ENCODE assay signal across 20 mouse cellular contexts in the genomic region with DNA sequence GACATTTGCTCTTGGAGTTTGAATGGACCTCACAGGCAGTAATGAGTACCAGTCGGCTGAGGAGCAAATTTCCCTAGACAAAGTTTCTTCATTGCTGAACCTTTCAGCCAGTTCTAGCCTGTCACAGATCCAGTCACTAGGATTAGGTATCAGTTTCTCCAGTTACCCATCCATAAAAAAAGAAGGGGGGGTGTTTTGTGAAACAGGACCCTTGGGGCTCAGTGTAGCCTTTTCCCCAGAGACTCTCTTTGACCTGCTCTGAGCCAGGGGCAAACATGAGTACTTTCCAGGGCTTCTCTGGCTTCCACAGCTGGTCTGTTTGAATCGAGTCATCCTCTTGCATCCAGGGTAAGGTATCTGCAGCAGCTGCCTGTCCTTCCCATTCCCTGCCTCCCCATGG. TPM values are rescaled to one million over a fixed set of nuclear protein-coding genes. Genes with fewer than 3 reads are reported as not detected.
A peak's percentile ranks its signal among the peaks of the same experiment; 100 is the strongest.
DNase-seq lines count a peak whose midpoint lies in the region; ATAC-seq and TF ChIP-seq lines count a peak whose summit lies in the region.
"Had no signal": no experiment of that assay in that cellular context is flagged by ENCODE, and none has a peak within 500 bp of the region (broad histone marks: within the 10 kb centered on the region; RNA-seq: fewer than 3 reads in every experiment).

No protein-coding gene starts in this region.

- H3K9ac ChIP-seq in forebrain, postnatal 0 days, result no peak overlapping the region
- no peak overlapping the region for H3K9ac ChIP-seq in forebrain, embryonic 11.5 days (ENCODE audit: low read length)
- H3K9ac ChIP-seq in kidney, embryonic 15.5 days, result no peak overlapping the region
- H3K9ac ChIP-seq in kidney, postnatal 0 days (ENCODE audit: low read depth, low read length), result no peak overlapping the region
- H3K9ac ChIP-seq: embryonic facial prominence, embryonic 12.5 days; forebrain, embryonic 12.5 days had no signal

- H3K9me3 ChIP-seq in forebrain, postnatal 0 days (ENCODE audit: low read length), result 0 out of 2 replicates have a peak, but pooled peaks cover 3% of the 10 kb centered on the region
- H3K9me3 ChIP-seq in forebrain, embryonic 11.5 days (ENCODE audit: control insufficient read depth, low read length), result no peaks in the 10 kb centered on the region
- no peaks in the 10 kb centered on the region for H3K9me3 ChIP-seq in kidney, embryonic 15.5 days (replicated peaks)
- no peaks in the 10 kb centered on the region for H3K9me3 ChIP-seq in kidney, postnatal 0 days (replicated peaks; ENCODE audit: low read length)
- H3K9me3 ChIP-seq: embryonic facial prominence, embryonic 12.5 days; forebrain, embryonic 12.5 days had no signal

- no peak for TF ChIP-seq POLR2A in kidney, adult 2 months (IDR thresholded peaks at IDR 0.05; ENCODE audit: low read depth, low read length)

- peaks cover 7% of the 10 kb centered on the region for H3K4me1 ChIP-seq in forebrain, postnatal 0 days (ENCODE audit: insufficient read depth)
- H3K4me1 ChIP-seq in forebrain, embryonic 11.5 days (replicated peaks; ENCODE audit: control insufficient read depth, insufficient read depth, low read length), result peaks cover 6% of the 10 kb centered on the region; the same call in 1 of the 2 replicates
- peaks cover 13% of the 10 kb centered on the region for H3K4me1 ChIP-seq in kidney, embryonic 15.5 days
- 0 out of 2 replicates have a peak, but pooled peaks cover 9% of the 10 kb centered on the region for H3K4me1 ChIP-seq in kidney, postnatal 0 days (replicated peaks; ENCODE audit: insufficient read depth, low read length)
- no peaks in the 10 kb centered on the region for H3K4me1 ChIP-seq in kidney, adult 2 months (ENCODE audit: control insufficient read depth, insufficient read depth, low read length)

- H3K36me3 ChIP-seq in forebrain, postnatal 0 days (ENCODE audit: insufficient read depth), result no peaks in the 10 kb centered on the region
- H3K36me3 ChIP-seq in forebrain, embryonic 11.5 days (ENCODE audit: control insufficient read depth, insufficient read depth, low read length), result no peaks in the 10 kb centered on the region
- H3K36me3 ChIP-seq in kidney, embryonic 15.5 days, result no peaks in the 10 kb centered on the region
- no peaks in the 10 kb centered on the region for H3K36me3 ChIP-seq in kidney, postnatal 0 days (ENCODE audit: insufficient read depth, low read length)
- no peaks in the 10 kb centered on the region for H3K36me3 ChIP-seq in kidney, adult 2 months (ENCODE audit: control insufficient read depth, insufficient read depth, low read length)
- H3K36me3 ChIP-seq: embryonic facial prominence, embryonic 12.5 days; forebrain, embryonic 12.5 days had no signal

- H3K27me3 ChIP-seq in forebrain, postnatal 0 days (ENCODE audit: insufficient read depth, low read length), result no peaks in the 10 kb centered on the region
- peaks cover 14% of the 10 kb centered on the region for H3K27me3 ChIP-seq in forebrain, embryonic 11.5 days (ENCODE audit: control insufficient read depth, insufficient read depth, low read length)
- H3K27me3 ChIP-seq in kidney, embryonic 15.5 days, result peaks cover 34% of the 10 kb centered on the region
- peaks cover 15% of the 10 kb centered on the region for H3K27me3 ChIP-seq in kidney, postnatal 0 days (ENCODE audit: insufficient read depth, low read length)
- no peaks in the 10 kb centered on the region for H3K27me3 ChIP-seq in kidney, adult 2 months (replicated peaks; ENCODE audit: control insufficient read depth, insufficient read depth, low read length)

- ATAC-seq in forebrain, postnatal 0 days, result no peak
- ATAC-seq in forebrain, embryonic 11.5 days (replicated peaks; ENCODE audit: low FRiP score), result no peak
- ATAC-seq in kidney, embryonic 15.5 days (replicated peaks; ENCODE audit: low FRiP score), result peak; percentile 45; the same call in 1 of the 2 replicates
- ATAC-seq in kidney, postnatal 0 days (replicated peaks; ENCODE audit: low FRiP score, low read depth), result no peak
- ATAC-seq: forebrain, embryonic 14.5 days; forebrain, embryonic 16.5 days had no signal

- no peak for TF ChIP-seq CTCF in forebrain, postnatal 0 days (IDR thresholded peaks at IDR 0.05; ENCODE audit: low read depth)
- no peak for TF ChIP-seq CTCF in kidney, postnatal 0 days (IDR thresholded peaks at IDR 0.05; ENCODE audit: low read depth)
- no peak for TF ChIP-seq CTCF in kidney, adult 2 months (conservative IDR thresholded peaks at IDR 0.05; ENCODE audit: insufficient read depth, insufficient read length, low read depth, low read length)

- H3K27ac ChIP-seq in forebrain, postnatal 0 days (ENCODE audit: low read depth, low read length), result no peak overlapping the region
- no peak overlapping the region for H3K27ac ChIP-seq in forebrain, embryonic 11.5 days (ENCODE audit: low read depth, low read length)
- no peak overlapping the region for H3K27ac ChIP-seq in kidney, embryonic 15.5 days
- no peak overlapping the region for H3K27ac ChIP-seq in kidney, postnatal 0 days
- H3K27ac ChIP-seq in kidney, adult 2 months (ENCODE audit: insufficient read depth, low read depth, low read length), result no peak overlapping the region
- H3K27ac ChIP-seq: embryonic facial prominence, embryonic 12.5 days; forebrain, embryonic 12.5 days had no signal

- no peak for DNase-seq in forebrain, postnatal 0 days
- no peak for DNase-seq in forebrain, embryonic 11.5 days (ENCODE audit: low spot score)
- no peak for DNase-seq in kidney, postnatal 4 days
- DNase-seq in kidney, postnatal 0 days (ENCODE audit: low spot score), result peak; percentile 54
- DNase-seq in kidney, adult 2 months, result no peak
- no peak for DNase-seq in lung, postnatal 14 days
- DNase-seq: adrenal gland, adult 8-10 months; cerebellum, adult 11-12 months; cerebellum, adult 2 months; cerebellum, adult 9-10 months; cerebellum, postnatal 25 days had no signal

- H3K4me3 ChIP-seq in forebrain, postnatal 0 days (ENCODE audit: low read depth, low read length), result no peak overlapping the region
- H3K4me3 ChIP-seq in forebrain, embryonic 11.5 days (ENCODE audit: low read depth, low read length), result no peak overlapping the region
- H3K4me3 ChIP-seq in kidney, embryonic 15.5 days (replicated peaks), result no peak overlapping the region
- no peak overlapping the region for H3K4me3 ChIP-seq in kidney, postnatal 0 days (replicated peaks; ENCODE audit: low read depth, low read length)
- H3K4me3 ChIP-seq in kidney, adult 2 months (ENCODE audit: insufficient read depth, low read depth, low read length), result no peak overlapping the region
- H3K4me3 ChIP-seq: embryonic facial prominence, embryonic 12.5 days; forebrain, embryonic 12.5 days had no signal

- 0 out of 2 replicates have a peak overlapping the region, but pooled peaks have one; percentile 15 for H3K4me2 ChIP-seq in forebrain, postnatal 0 days (ENCODE audit: low read depth)
- no peak overlapping the region for H3K4me2 ChIP-seq in forebrain, embryonic 11.5 days (ENCODE audit: low read depth, low read length, severe bottlenecking)
- no peak overlapping the region for H3K4me2 ChIP-seq in kidney, embryonic 15.5 days
- H3K4me2 ChIP-seq in kidney, postnatal 0 days (ENCODE audit: low read length), result no peak overlapping the region
- H3K4me2 ChIP-seq: embryonic facial prominence, embryonic 12.5 days; forebrain, embryonic 12.5 days had no signal

- WGBS in forebrain, postnatal 0 days, result 61% methylated on average over 2 of the region's 2 CpGs
- WGBS in forebrain, embryonic 11.5 days, result 69% methylated on average over 2 of the region's 2 CpGs
- WGBS in kidney, embryonic 15.5 days, result 25% methylated on average over 2 of the region's 2 CpGs
- 7% methylated on average over 2 of the region's 2 CpGs for WGBS in kidney, postnatal 0 days
- WGBS in kidney, adult 2 months, result 24% methylated on average over 2 of the region's 2 CpGs

RNA-seq across cellular contexts. Expression of a gene that starts 5.4 kb away (rescaled TPM):
- total RNA-seq in forebrain, postnatal 0 days (2014; rRNA removed), result 62.4 and 80.8 TPM in 2 replicates
- 31.1 and 49.3 TPM in 2 replicates for polyA plus RNA-seq in forebrain, postnatal 0 days (2015; fragmentation: Nextera tagmentation; extraction: Ambion mirVana)
- polyA plus RNA-seq in forebrain, embryonic 11.5 days (2014; fragmentation: Nextera tagmentation; extraction: Ambion mirVana), result 1.9 and 3.5 TPM in 2 replicates
- polyA plus RNA-seq in kidney, embryonic 15.5 days (2015; fragmentation: Nextera tagmentation; extraction: Ambion mirVana), result 0.10 TPM in 1 of 2 replicates, not detected in the other
- polyA plus RNA-seq in kidney, postnatal 0 days (2015; fragmentation: Nextera tagmentation; extraction: Ambion mirVana), result 0.13 TPM in 1 of 2 replicates, not detected in the other
- polyA plus RNA-seq in kidney, adult 2 months (2012; rRNA removed), result not detected in 2 replicates
- total RNA-seq: adrenal gland, adult 18-20 months; adrenal gland, postnatal 14 days; adrenal gland, postnatal 36 days; MEL had no signal
